13 mouse cellular contexts compared by ENCODE assay signal in genomic region chr4:108949168-108949567, GRCm38 (mm10). TPM values are rescaled to one million over a fixed set of nuclear protein-coding genes. Genes with fewer than 3 reads are reported as not detected.
DNase-seq lines count a peak whose midpoint lies in the region; ATAC-seq lines count a peak whose summit lies in the region.
"Had no signal": no experiment of that assay in that cellular context is flagged by ENCODE, and none has a peak within 500 bp of the region (broad histone marks: within the 10 kb centered on the region; RNA-seq: fewer than 3 reads in every experiment).

No protein-coding gene starts in this region.

- no peak overlapping the region for H3K27ac ChIP-seq in intestine, embryonic 15.5 days
- H3K27ac ChIP-seq: macrophage had no signal

- ATAC-seq in intestine, embryonic 15.5 days: no peak
- ATAC-seq: activated CD4-positive, CD25-positive, alpha-beta regulatory T cell, adult 4 months had no signal

- H3K4me3 ChIP-seq in intestine, embryonic 15.5 days (replicated peaks): no peak overlapping the region
- H3K4me3 ChIP-seq: erythroblast, embryonic 14.5 days had no signal

- 0 out of 2 replicates have a peak, but pooled peaks cover 2% of the 10 kb centered on the region for H3K27me3 ChIP-seq in intestine, embryonic 15.5 days (replicated peaks)

- no peaks in the 10 kb centered on the region for H3K9me3 ChIP-seq in intestine, embryonic 15.5 days

- no peak overlapping the region for H3K9ac ChIP-seq in intestine, embryonic 15.5 days

- 89% methylated on average over 7 of the region's 7 CpGs for WGBS in intestine, embryonic 15.5 days

- peak; percentile 84 for DNase-seq in cerebellum, adult 11-12 months
- peak; percentile 76 to 85 for DNase-seq in cerebellum, postnatal 25 days
- DNase-seq in layer of hippocampus, postnatal 10 days (ENCODE audit: low spot score in 2 of 2): peak; percentile 25 to 38
- DNase-seq in right cerebral cortex, adult 2 months (ENCODE audit: low spot score in 2 of 2): peak; percentile 57 to 65
- no peak for DNase-seq in urinary bladder, postnatal 4 days (ENCODE audit: low spot score in 2 of 2)
- DNase-seq in testis, postnatal 10 days (ENCODE audit: low spot score): no peak
- DNase-seq: kidney, adult 9 months; thymus, adult 2 months had no signal

- H3K4me2 ChIP-seq in intestine, embryonic 15.5 days (replicated peaks): no peak overlapping the region
- H3K4me2 ChIP-seq: liver, embryonic 11.5 days had no signal

- no peaks in the 10 kb centered on the region for H3K4me1 ChIP-seq in intestine, embryonic 15.5 days (replicated peaks)

- no peaks in the 10 kb centered on the region for H3K36me3 ChIP-seq in intestine, embryonic 15.5 days

RNA-seq across cellular contexts. Expression of gene Nrd1, which starts 51.3 kb away (rescaled TPM):
- total RNA-seq in layer of hippocampus, postnatal 10 days (2021): 100 to 1,000 TPM; 137 to 141 TPM
- polyA plus RNA-seq in intestine, embryonic 15.5 days (2015; fragmentation: Nextera tagmentation; extraction: Ambion mirVana): 56.0 and 56.1 TPM in 2 replicates

Comparison
In these comparisons a context has a peak if more than half of its experiments do, and no peak if none do; other contexts are left out.
1. DNase-seq: peak in cerebellum, adult 11-12 months (single experiment), cerebellum, postnatal 25 days (2 of 2), layer of hippocampus, postnatal 10 days (2 of 2) and right cerebral cortex, adult 2 months (2 of 2); none in urinary bladder, postnatal 4 days (0 of 2) and testis, postnatal 10 days (single experiment).